Mouse (Mus musculus): Measurements from ENCODE around the gene Spata9. TPM values are rescaled to one million over a fixed set of nuclear protein-coding genes. Genes with fewer than 3 reads are reported as not detected.

The Spata9 gene
- total RNA-seq, 1 experiment from 2014 or later, result not detected

- ATAC-seq (ENCODE audit: extremely low read depth, insufficient number of reproducible peaks, low FRiP score, poor library complexity, severe bottlenecking), result no peak
Observed at GRCm38 (mm10) chr13:75976649-75977048, 9.7 kb downstream of the Spata9 start.

- ATAC-seq (ENCODE audit: extremely low read depth, insufficient number of reproducible peaks, low FRiP score, poor library complexity, severe bottlenecking), result peak; percentile 53; the same call in 1 of the 2 replicates
Observed at GRCm38 (mm10) chr13:75981901-75982300, 15.0 kb downstream of the Spata9 start.

DNA sequence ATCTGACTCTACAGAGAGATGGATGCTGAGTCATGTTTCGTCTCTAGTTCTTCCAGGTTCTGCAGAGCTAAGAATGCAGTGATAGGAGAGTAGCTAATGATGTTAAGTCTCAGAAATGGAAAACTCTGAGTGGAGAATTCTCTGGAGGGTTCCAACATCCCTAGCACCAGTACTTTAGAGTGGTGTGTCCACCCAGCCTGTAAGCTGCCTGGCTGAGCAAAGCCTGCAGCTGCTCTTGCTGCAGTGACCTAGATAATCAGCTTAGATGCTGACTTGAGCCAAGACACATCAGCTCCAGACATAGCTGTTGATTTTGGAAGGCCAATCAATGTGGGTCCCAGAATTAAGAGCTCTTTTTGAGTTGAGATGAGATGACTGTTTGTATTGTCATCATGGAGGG is 21.1 kb downstream of the Spata9 start:
- no peak for ATAC-seq (ENCODE audit: extremely low read depth, insufficient number of reproducible peaks, low FRiP score, poor library complexity, severe bottlenecking)

DNA sequence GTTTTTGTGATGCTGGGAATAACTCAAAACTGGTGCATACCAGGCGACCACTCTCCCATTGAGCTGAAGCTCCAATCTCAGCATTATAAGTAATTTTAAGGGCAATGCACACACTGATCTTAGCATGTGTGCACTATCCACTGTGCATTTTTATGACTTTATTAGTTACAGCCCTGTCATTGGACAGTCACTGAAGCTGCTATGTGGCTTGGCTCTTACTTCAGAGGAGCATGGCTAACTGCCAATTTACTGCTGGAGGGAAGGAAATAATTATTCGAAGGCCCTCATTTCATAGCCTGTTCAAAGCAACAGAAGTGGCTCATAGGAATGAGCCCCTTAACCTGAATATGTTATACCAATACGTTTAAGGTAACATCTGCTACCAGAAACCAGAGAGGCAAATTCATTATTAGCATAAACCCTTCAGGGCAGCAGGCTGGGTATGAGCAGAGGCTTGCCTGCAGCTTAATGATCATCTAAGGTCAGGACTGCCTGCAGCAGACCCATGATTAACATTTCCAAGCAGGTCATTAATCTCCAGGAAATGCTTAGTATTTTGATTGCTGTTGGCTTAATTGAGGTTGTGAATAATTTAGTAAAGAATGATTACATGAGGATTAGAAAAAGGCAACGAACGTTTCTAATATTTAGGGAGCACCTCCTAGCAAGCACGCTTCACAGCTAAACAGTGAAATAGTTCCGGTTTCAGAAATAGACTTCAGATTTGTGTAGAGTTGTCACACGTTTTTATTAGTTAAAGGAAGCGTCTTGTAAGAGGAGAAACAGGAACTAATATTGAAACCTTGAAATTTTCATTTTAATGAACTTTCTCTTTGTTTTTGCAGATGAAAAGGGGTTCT is 25.4 kb downstream of the Spata9 start:
- ATAC-seq (ENCODE audit: extremely low read depth, insufficient number of reproducible peaks, low FRiP score, poor library complexity, severe bottlenecking), result peak; percentile 61

GRCm38 (mm10) chr13:76003272-76003671 is 36.3 kb downstream of the Spata9 start:
- ATAC-seq (ENCODE audit: extremely low read depth, insufficient number of reproducible peaks, low FRiP score, poor library complexity, severe bottlenecking), result no peak

- no peak for ATAC-seq (ENCODE audit: extremely low read depth, insufficient number of reproducible peaks, low FRiP score, poor library complexity, severe bottlenecking)
Observed at GRCm38 (mm10) chr13:76014511-76014910, 47.6 kb downstream of the Spata9 start.

GRCm38 (mm10) chr13:76017465-76017864 is 50.5 kb downstream of the Spata9 start:
- no peak for ATAC-seq (ENCODE audit: extremely low read depth, insufficient number of reproducible peaks, low FRiP score, poor library complexity, severe bottlenecking)

GRCm38 (mm10) chr13:76017974-76018843 is 51.3 kb downstream of the Spata9 start, which contains the start of gene Rfesd:
Rfesd (minus strand) TSS chr13:76018719.
- peak; percentile 94 for ATAC-seq (ENCODE audit: extremely low read depth, insufficient number of reproducible peaks, low FRiP score, poor library complexity, severe bottlenecking)

DNA sequence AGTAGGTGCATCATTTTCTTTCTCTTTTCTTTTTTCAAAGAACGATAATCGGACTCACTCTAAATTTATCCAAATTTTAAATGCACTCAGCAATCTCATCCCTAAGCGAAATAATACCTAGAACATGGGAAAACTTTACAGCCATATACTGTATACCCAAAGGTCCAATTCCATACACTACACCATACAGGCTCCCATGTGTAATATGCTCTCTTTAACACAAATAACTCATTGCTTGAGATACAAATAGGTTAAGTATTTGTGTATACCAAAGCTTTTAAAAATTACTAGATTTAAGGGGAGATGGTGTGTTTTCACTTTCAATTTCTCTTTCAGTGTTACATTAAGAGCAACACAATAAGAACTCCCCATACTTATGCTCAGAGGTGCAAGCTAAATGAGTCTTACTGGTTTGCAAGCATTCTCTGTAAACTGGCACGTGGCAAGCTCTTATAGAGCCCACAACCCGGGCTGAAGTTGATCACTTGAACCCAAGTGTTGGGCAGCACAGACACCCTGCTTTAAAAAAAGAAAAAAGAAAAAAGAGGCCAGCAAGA is 52.0 kb downstream of the Spata9 start:
- ATAC-seq (ENCODE audit: extremely low read depth, insufficient number of reproducible peaks, low FRiP score, poor library complexity, severe bottlenecking), result no peak

- no peak for ATAC-seq (ENCODE audit: extremely low read depth, insufficient number of reproducible peaks, low FRiP score, poor library complexity, severe bottlenecking)
Observed at GRCm38 (mm10) chr13:76021782-76022181, 54.8 kb downstream of the Spata9 start.

DNA sequence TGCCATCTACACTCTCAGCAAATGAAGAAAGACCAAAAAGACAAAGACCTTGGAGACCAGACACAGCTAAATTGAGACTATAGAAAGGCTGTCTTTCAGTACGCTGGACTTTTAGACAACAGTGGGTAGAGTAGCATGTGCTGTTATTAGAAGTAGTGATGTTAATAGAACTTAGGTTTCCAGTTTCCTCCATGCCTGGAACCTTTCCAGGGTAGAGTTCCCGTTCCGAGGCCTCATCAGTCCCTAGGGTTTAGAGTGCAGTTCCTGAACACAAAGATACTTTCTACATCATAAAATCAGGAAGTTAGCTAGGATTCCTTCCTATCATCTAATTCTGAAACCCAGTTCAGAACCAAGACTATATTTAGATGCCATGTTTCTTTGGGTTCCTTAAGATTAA is 57.6 kb downstream of the Spata9 start:
- no peak for ATAC-seq (ENCODE audit: extremely low read depth, insufficient number of reproducible peaks, low FRiP score, poor library complexity, severe bottlenecking)

DNA sequence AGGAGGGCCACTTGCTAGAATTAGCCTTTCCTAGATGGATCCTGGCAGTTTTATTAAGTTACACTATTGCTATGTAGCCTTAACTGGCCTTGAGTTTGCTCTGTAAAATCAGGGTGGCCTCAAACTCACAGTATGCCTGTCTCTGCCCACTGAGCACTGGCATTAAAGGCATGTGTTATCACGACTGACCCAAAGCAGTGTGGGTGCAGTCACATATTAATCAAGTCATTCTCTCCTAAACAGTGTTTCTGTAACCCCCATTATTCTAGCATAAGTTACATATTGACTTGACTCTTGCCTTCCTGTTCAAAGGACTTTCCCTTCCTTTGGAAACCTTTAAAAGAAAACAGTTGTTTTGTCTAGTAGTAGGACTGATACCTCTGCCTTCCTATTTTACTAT is 75.5 kb downstream of the Spata9 start:
- ATAC-seq (ENCODE audit: extremely low read depth, insufficient number of reproducible peaks, low FRiP score, poor library complexity, severe bottlenecking), result no peak

- no peak for ATAC-seq (ENCODE audit: extremely low read depth, insufficient number of reproducible peaks, low FRiP score, poor library complexity, severe bottlenecking)
Observed at GRCm38 (mm10) chr13:76044971-76045370, 78.0 kb downstream of the Spata9 start.

Other genes with a start within 250 kb of the Spata9 start
- 96.4 and 107 TPM in 2 replicates for gene Glrx, start 127.3 kb upstream of the Spata9 start, total RNA-seq (2017)
- gene Rhobtb3, start 23.2 kb upstream of the Spata9 start, total RNA-seq (2017), result 0.23 TPM in 1 of 2 replicates, not detected in the other
- gene Rfesd, start 51.6 kb downstream of the Spata9 start, total RNA-seq (2017), result 8.8 and 14.3 TPM in 2 replicates
- not detected in 2 replicates for gene Gpr150, start 89.8 kb downstream of the Spata9 start, total RNA-seq (2017)
- gene Arsk, start 131.5 kb downstream of the Spata9 start, total RNA-seq (2017), result 16.3 and 20.1 TPM in 2 replicates
- gene Ttc37, start 131.6 kb downstream of the Spata9 start, total RNA-seq (2017), result 25.3 and 27.6 TPM in 2 replicates

Data from neutrophil, adult 5-6 weeks (primary cell).